Mouse (Mus musculus) embryo, embryonic 11 days (tissue): ENCODE results near the gene Zfp740.

Experiments
- DNase-seq: peaks from one replicate; pipeline ENCODE4 v3.0.0-alpha.2; 2015

Gene Zfp740

DNA sequence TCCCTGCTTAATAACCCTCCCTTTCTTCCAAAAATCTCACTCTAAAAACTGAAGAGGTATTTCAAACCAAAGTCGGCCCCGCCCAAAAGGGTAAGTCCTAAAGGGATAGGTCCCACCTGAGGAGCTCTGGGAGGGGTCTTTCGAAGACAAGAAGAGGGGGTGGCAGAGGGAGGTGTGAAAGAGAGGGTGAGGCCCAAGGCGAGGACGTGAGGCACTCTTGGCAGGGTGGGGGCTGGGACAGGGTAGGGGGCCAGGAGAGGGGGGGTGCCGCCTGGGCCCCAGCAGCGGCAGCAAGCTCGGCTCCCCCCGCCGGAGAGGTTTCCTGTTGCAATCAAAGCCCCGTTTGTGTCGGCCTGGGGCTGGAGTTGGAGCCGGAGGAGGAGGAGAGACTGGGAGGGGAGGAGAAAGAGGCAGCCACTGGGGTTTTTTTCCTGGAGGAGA is 46.2 kb downstream of the Zfp740 start:
- peak; percentile 80 for DNase-seq

DNA sequence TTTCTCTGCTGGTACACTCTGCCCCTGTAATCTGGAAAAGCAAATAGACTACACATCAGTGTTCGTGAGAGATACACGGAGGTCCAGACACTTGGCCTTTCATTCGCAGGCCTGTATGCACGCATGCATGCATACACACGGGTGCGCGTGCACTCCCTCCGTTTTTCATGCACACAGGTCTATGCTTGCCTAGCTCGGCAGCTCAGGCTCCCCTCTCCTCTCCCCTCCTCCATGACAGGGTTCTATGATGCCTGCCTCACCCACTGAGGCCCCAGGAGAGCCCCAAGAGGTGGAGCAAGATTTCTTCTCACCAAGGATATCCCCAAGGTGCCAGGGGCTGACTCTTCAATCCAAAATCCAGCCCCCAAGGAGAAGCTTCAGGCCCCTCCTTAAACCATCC is 46.9 kb downstream of the Zfp740 start:
- no peak for DNase-seq

DNA sequence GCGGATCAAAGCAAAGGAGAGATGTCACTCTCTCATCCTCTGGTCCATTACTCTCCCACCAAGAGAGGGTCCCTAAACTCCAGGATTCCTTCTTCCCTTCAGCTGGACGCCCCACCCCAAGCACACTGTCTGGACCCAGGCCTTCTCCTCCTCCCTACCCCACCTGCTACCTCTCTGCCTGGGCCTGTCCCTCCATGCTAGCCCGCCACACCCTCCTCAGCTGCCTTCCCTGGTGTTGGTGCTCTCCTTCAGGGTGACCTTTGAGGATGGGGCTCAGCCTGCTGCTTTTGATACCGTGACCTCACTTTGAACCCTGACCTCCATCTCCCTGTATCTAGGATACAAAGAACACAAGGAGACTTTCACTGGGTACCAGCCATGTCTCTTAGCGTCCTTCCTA is 47.5 kb downstream of the Zfp740 start:
- DNase-seq: no peak

DNA sequence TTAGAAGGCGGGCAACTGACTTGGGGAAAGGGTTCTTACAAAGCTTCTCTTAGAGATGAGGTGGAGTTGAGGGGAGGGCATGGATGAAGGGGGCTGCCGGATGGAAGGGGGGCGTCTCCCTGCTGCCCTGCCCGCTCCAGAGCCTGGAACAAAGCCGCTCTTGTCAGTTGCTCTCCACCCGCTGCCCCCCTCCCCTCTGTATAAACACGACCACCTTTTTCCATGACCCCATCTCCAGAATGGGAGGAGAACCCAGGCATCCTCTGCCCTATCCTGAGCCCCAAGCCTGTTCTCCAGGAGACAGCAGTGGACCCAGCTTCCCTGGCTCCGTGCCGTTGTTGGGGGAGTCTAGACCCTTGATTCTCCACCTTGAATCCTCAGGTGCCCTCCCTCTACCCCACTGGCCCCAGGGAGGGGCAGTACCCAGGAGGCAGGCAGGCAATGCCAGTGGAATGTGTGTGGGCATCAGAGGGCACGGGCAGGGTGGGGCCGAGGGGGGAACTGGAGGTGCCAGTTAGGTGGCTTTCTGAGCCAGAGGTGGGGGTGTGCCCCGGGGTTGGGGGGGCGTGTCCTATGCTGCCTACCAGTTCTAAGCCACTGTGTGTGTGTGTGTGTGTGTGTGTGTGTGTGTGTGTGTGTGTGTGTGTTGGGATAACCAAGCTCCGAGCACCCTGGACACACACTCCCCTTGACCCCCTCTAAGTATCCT is 52.7 kb downstream of the Zfp740 start:
- peak; percentile 44 for DNase-seq

DNA sequence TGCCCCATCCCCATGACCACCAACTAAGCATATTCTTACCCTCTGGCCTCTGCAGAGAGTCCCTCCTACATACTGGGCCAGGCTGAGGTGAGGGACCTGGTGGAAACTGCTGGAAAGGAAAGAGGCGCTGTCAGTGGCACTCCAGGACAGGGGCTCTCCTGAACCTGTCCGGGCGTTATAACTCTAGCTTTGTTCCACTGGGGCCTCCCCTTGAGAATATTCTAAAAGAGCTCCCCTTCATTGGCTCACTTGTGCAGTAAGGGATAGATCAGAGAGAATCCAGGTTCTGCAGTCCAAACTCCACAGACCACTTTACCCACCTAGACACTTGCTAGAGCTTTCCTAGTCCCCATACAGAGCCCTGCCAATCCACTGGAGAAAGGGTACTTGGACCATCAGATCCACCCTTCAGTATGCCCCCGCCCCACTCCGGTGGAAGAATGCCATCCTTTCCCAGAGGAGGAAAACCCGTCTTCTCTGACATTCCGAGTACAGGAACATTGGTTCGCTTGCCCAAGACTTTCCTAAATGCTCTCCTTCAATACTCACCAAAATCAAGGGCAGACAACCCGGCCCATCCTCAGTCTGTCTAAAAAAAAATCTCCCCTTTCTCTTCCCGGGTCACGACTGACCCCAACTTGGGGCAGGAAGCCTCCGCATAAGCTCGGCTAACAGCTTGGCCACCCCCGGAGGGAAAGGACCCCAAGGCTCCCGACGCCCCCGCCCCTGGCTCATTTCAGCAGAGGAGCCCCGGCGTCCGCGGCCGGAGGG is 53.6 kb downstream of the Zfp740 start:
- DNase-seq: no peak

DNA sequence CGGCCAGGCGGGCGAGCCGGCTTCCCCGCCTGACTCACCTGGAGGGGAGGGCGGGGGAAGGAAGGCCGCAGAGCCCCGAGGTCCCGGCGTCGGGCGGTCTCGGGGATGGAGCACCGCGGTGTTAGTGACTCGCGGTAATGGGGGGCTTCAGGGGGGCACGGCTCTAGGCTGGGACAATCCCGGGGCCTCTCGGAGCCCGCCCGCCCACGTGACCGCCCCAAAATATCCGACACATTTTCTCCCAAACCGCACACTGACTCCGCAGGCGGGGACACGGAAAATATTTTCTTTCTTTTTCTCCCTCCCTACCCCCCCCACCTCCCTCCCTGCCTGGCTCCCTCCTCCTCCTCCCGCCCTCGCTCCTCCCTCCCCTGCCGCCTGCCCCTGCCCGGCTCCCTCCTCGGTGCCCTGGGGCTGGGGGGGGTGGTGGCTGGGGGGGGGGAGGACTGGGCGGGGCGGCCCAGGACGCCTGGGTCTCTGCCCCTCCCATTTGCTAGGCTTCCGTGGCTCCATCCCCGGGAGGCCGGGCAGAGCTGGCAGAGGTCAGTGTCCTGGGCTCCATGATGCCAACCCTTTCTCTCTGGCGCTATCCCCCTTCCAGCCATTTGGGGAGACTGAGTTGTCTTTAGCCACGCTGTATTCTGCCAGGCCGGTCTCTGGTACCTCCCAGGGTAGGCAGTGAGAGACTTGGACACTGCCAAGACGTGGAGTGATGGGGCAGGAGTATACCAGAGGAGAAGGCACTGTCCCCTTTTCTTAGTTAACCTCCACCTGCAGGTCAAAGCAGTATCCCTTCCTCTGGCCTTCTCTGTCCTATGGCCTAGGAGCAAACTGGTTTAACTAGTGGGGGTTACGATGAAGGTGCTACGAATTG is 54.4 kb downstream of the Zfp740 start, which contains the start of gene Rarg:
TSS of gene Rarg (minus strand) at position 316 of the 874 bp plus-strand sequence.
- DNase-seq: peak; percentile 66

DNA sequence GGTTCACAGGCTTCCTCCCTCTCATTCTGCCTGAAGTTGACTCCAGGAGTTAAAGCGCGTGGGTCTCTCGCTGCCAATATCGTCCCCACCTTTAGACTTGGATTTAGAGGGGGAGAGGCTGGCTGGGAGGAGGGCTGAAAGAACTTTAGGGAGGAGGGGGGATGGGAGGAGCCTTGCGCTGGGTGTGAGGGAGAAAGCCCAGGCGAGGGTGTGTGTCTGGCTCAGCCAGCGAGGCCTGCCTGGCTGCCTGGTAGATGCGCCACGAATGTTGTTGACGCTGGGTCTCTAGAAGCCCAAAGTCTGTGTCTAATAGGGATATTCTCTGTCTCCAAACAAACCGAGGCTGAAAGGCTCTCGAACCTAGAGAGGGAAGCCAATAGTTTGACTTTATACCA is 55.0 kb downstream of the Zfp740 start:
- DNase-seq: peak; percentile 78

DNA sequence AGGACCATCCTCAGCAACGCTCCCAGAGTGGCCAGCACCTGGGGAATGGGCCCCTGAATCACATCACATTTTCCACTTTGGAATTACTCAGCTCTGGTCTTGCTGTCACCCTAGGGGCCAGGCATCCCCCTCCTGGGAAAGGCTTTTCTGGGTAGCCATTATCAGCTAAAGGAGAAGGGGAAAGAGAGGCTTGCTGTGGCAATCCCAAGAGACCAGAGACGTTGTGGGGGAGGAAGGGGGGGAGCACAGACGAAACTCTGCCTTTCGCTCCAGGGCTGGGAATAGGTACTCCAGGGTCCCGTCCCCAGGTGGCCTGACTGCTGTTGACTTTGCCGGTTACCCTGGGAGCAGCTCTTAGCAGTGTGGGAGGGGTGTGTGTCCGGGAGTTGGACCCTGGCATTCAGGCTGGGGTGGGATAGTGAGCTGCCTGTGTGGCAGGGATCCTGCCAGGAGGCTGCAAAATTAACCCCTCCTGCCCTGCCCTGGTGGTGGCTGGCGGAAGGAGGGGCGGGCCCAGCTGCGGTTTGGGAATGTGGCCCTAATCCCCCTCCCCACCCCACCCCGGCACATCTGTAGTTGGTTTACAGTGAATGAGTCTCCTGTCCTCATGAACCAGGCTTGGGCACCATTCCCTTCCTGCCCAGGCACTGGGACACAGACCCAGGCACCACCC is 55.7 kb downstream of the Zfp740 start:
- DNase-seq: peak; percentile 52

DNA sequence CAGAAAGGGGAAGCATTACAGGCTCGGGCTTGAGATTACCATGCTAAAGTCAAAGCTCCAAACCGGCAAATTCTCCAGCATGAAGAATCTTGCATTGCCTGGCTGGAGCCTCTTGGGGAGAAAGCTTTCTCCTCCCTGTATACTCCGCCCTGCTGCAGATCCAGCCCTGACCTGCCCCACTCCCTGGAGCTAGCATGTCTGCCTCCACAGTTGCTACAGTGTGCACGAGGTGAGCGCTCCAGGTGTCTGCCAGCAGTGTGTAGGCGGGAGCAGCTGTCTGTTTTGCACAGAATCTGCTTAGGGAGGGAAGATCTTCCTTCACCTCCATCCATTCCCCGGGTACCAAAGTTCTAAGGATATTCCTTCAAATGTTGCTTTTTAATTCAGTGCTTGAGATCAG is 59.5 kb downstream of the Zfp740 start:
- DNase-seq: no peak

DNA sequence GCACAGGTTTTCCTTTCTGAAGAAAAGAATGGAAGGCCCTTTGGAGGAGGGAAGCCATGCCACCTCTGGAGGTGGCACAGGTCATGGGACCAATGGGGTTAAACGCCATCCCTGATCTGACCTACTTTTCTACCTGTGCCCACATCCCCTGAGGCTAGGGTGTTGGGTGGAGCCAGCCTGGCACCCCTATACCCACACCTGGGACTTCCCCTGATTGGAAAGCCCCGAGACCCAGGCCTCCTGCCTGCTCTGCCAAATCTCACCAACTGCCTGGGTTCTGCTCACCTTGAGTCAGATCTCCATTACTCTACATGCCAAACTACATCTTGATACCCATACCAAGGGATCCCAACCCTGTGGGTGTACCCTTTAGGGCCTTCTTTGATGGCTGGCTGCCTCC is 60.0 kb downstream of the Zfp740 start:
- no peak for DNase-seq
